Mouse (Mus musculus) limb, embryonic 15.5 days (tissue): ENCODE data around the gene Creb3l4. TPM values are rescaled to one million over a fixed set of nuclear protein-coding genes. Genes with fewer than 3 reads are reported as not detected.
"Not testable (repeated sequence)": the region's sequence is repeated elsewhere in the genome, so short reads cannot be mapped to it uniquely, and the experiment has no call there.

Source experiments
- ATAC-seq: fragments of 200-750 bp; cut with Nextera tagmentation; 2 replicates; pipeline ENCODE4 v1.8.0; 2017; ENCODE audit warnings: low read depth, moderate TSS enrichment; ENCODE audit not compliant: insufficient number of reproducible peaks, low FRiP score, low TSS enrichment
- H3K27ac ChIP-seq: fragments of 300-500 bp; sonication (generic); 2 replicates; pipeline ENCODE4 v1.5.1; 2015; ENCODE audit warnings: moderate library complexity, mild to moderate bottlenecking, inconsistent platforms
- H3K27me3 ChIP-seq: fragments of 300-500 bp; sonication (generic); 2 replicates; pipeline ENCODE4 v1.6.1; 2015; ENCODE audit warnings: inconsistent platforms
- H3K36me3 ChIP-seq: fragments of 300-500 bp; sonication (generic); 2 replicates; pipeline ENCODE4 v1.6.1; 2015; ENCODE audit warnings: inconsistent platforms
- H3K4me1 ChIP-seq: fragments of 300-500 bp; sonication (generic); 2 replicates; pipeline ENCODE4 v1.6.1; 2015; ENCODE audit warnings: inconsistent platforms
- H3K4me2 ChIP-seq: fragments of 300-500 bp; sonication (generic); 2 replicates; pipeline ENCODE4 v1.6.1; 2015; ENCODE audit warnings: mild to moderate bottlenecking, inconsistent platforms
- H3K4me3 ChIP-seq: fragments of 300-500 bp; sonication (generic); 2 replicates; pipeline ENCODE4 v1.5.1; 2015; ENCODE audit warnings: mild to moderate bottlenecking, inconsistent platforms
- H3K9ac ChIP-seq: fragments of 300-500 bp; sonication (generic); 2 replicates; pipeline ENCODE4 v1.6.1; 2015; ENCODE audit warnings: inconsistent platforms
- H3K9me3 ChIP-seq: fragments of 300-500 bp; sonication (generic); 2 replicates; pipeline ENCODE4 v1.6.1; 2016; ENCODE audit warnings: inconsistent platforms
- WGBS: fragments of 180-500 bp; shearing (Covaris S2); methylation state at CpG from one replicate; pipeline ENCODE4 v1.1.7; 2015; 5-methylcytosine and 5-hydroxymethylcytosine counted together
- polyA plus RNA-seq: library from polyadenylated mRNA; unstranded; fragments of >200 nt; fragmentation: Nextera tagmentation; extraction: Ambion mirVana; gene quantifications from 2 replicates; pipeline ENCODE4 v1.2.1, GENCODE M21; 2015

Gene Creb3l4
- polyA plus RNA-seq, 1 experiment from 2014 or later: 6.5 TPM

DNA sequence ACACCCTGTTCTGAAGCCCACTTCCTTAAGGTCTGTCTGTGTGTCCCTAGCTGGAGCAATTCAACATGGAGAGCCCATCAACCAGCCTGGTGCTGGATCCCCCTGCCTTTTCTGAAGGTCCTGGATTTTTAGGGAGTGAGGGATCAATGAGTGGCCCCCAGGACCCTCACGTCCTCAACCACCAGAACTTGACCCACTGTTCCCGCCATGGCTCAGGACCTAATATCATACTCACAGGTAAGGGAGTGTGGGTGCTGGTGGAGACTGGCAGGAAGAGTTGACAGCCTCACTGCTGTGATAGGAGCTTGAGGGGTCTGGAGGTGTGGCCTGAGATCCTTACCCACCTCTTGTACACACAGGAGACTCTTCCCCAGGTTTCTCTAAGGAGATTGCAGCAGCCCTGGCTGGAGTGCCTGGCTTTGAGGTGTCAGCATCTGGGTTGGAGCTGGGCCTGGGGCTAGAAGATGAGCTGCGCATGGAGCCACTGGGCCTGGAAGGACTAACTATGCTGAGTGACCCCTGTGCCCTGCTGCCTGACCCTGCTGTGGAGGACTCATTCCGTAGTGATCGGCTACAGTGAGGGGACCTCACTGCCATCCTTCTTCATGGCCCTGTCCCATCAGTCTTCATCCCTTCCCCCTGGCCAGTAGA lies 19.9 kb upstream of the Creb3l4 start:
- no peak overlapping the region for H3K9ac ChIP-seq
- no peaks in the 10 kb centered on the region for H3K27me3 ChIP-seq
- no peak for ATAC-seq
- WGBS: 93% methylated on average over 5 of the region's 5 CpGs
- H3K36me3 ChIP-seq: peaks cover 71% of the 10 kb centered on the region
- no peaks in the 10 kb centered on the region for H3K9me3 ChIP-seq
- no peak overlapping the region for H3K4me2 ChIP-seq
- H3K4me3 ChIP-seq: no peak overlapping the region
- H3K27ac ChIP-seq: no peak overlapping the region
- H3K4me1 ChIP-seq: peaks cover 16% of the 10 kb centered on the region

DNA sequence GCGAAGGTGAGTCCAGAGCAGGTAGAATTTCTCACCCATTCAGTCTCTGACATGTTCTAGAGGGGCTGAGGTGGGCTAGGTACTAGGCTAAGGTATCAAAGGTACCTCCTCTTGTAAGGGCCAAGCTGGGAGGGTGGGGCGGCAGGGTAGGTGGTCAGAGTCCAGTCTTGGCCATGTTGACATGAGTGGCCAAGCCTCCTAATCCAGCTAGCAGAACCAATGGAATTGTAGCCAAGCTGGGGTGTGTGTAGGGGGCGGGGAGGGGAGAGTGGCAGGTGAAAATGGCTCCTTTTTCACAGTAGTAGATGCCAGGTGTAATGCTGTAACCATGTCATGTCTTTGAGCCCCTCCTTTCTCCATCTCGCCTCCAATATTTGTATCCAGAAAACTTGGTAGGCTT lies 15.2 kb upstream of the Creb3l4 start:
- Histone ChIP-seq H3K27ac (no peak overlapping the region), H3K27me3 (no peaks in the 10 kb centered on the region), H3K4me3 (no peak overlapping the region), H3K9me3 (no peaks in the 10 kb centered on the region), H3K4me1 (peaks cover 11% of the 10 kb centered on the region), H3K36me3 (peaks cover 70% of the 10 kb centered on the region), H3K4me2 (no peak overlapping the region), H3K9ac (no peak overlapping the region)
- ATAC-seq: no peak
- 93% methylated on average over 4 of the region's 4 CpGs for WGBS

DNA sequence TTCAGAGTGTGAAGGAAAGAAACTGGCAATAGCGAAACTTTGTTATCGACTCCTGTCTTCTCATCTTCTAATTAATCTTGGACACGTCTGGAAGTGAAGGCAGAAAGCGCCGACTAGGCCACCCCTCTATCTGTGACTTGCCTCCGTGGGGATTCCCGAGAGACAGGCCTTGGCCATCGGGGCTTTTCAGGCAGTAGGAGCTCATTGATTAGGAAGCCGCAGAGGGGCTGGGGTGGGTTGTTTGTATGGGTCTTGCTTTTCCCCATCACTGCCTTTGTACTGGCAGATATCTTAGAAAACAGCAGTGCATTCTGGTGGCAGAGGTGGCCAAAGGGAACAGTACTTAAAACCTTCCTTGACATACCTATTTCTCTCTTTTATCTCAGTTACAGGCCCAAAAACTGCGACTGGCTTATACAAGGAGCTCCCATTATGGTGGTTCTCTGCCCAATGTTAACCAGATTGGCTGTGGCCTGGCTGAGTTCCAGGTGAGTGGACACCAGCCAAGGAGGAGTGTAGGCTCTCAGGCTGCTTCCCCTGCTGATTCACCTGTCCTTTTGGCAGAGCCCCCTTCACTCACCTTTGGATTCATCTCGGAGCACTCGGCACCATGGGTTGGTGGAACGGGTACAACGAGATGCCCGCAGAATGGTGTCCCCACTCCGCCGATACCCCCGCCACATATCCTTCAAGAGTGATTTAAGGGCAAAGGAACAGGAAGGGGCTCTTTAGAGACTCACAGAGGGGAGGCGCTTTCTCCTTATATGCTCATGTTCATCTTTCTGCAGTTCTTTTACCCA lies 13.6 kb upstream of the Creb3l4 start:
- peaks cover 55% of the 10 kb centered on the region for H3K36me3 ChIP-seq
- no peak overlapping the region for H3K9ac ChIP-seq
- no peak overlapping the region for H3K27ac ChIP-seq
- 90% methylated on average over 19 of the region's 19 CpGs for WGBS
- H3K9me3 ChIP-seq: no peaks in the 10 kb centered on the region
- no peak for ATAC-seq
- no peaks in the 10 kb centered on the region for H3K27me3 ChIP-seq
- no peak overlapping the region for H3K4me3 ChIP-seq
- no peak overlapping the region for H3K4me2 ChIP-seq
- peaks cover 11% of the 10 kb centered on the region for H3K4me1 ChIP-seq

DNA sequence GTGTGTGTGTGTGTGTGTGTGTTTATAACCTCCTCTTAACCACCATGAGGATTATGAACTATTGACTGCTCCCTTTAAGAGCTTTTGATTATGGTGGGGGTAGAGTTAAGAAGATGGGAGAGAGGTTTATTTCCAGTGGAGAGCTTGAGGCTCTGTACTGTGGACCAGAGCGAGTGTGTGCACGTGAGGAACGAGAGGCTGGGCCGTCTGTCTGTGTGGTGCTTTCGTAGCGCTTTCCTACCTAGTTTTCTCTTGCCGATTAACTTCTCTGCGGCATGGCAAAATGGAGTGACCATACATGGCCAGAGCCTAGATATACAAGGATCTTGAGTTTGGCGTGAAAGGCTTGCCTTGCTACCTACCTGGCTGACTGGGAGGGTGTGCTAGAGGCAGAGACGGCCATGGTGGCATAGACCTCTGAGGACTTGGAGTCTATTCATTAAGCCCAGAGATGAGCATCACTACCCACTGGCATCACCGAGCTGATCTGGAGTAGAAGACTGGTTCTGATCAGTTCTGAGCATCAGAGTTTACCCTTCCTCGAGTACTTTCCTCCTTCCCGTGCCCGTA lies 12.6 kb upstream of the Creb3l4 start:
- peaks cover 11% of the 10 kb centered on the region for H3K4me1 ChIP-seq
- H3K4me3 ChIP-seq: no peak overlapping the region
- H3K9ac ChIP-seq: no peak overlapping the region
- H3K27me3 ChIP-seq: no peaks in the 10 kb centered on the region
- H3K4me2 ChIP-seq: no peak overlapping the region
- 89% methylated on average over 14 of the region's 14 CpGs for WGBS
- no peak for ATAC-seq
- H3K27ac ChIP-seq: no peak overlapping the region
- no peaks in the 10 kb centered on the region for H3K9me3 ChIP-seq
- peaks cover 53% of the 10 kb centered on the region for H3K36me3 ChIP-seq

DNA sequence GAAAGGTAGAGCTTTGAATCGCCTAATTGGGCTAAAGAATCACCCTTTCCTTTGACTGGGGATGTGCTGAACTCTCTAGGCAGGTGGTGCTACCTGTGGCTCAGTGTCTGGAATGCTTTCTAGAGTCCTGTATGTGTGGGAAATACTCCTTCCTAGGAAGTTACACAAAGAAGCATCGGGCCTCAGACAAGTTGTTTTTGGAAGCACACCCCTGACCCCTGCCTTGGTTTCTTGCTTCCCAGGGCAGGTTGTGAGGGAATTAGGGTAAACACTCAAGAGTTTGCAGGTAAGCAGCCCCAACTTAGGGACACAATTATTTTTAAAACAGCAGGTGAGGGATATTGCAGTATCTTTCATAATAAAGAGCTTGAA lies 11.9 kb upstream of the Creb3l4 start:
- 24% methylated on average over 2 of the region's 2 CpGs for WGBS
- Histone ChIP-seq H3K9me3 (no peaks in the 10 kb centered on the region), H3K27me3 (no peaks in the 10 kb centered on the region), H3K4me2 (peak overlapping the region; percentile 75), H3K36me3 (peaks cover 49% of the 10 kb centered on the region), H3K27ac (peak overlapping the region; percentile 89), H3K4me3 (peak overlapping the region; percentile 90), H3K9ac (peak overlapping the region; percentile 94), H3K4me1 (peaks cover 15% of the 10 kb centered on the region)
- ATAC-seq: no peak

DNA sequence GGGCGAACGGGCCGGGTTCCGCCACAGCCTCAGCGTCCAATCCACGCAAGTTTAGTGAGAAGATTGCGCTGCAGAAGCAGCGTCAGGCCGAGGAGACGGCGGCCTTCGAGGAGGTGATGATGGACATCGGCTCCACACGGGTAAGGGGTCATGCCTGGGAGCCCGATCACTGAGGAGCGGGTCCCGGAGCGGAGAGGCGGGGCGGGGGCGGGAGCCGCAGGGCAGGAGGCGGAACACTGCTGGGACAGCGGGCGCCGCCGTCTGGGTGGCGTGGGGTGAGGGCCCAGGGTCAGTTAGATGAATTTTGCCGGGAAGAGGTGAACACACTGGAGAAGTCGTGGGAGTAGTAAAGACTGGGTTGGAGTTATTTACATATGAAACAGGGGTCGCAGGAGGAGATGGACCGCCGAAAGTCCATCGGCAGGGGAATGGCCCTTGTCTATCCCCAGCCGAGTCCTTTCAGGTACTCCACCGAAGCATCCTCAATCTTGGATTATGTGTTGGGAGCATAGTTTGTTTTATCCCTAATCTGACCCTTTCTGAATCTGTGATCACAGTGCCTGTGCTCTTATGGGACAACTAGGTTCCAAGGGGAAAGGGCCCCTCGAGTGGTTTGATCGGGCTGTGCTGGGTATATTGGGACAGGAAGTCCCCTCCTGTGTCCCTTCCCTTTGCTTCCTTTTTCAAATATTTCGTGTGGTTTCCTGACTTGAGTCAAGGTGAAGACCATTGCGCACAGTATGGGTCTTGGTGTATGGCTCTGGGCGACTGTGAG lies 11.3 kb upstream of the Creb3l4 start:
- peak overlapping the region; percentile 90 for H3K4me3 ChIP-seq
- peak overlapping the region; percentile 75 for H3K4me2 ChIP-seq
- peak overlapping the region; percentile 94 for H3K9ac ChIP-seq
- WGBS: under 1% methylated on average over 41 of the region's 41 CpGs
- H3K36me3 ChIP-seq: peaks cover 44% of the 10 kb centered on the region
- H3K27ac ChIP-seq: peak overlapping the region; percentile 89
- ATAC-seq: peak; percentile 49
- H3K4me1 ChIP-seq: peaks cover 15% of the 10 kb centered on the region
- H3K9me3 ChIP-seq: no peaks in the 10 kb centered on the region
- H3K27me3 ChIP-seq: no peaks in the 10 kb centered on the region

DNA sequence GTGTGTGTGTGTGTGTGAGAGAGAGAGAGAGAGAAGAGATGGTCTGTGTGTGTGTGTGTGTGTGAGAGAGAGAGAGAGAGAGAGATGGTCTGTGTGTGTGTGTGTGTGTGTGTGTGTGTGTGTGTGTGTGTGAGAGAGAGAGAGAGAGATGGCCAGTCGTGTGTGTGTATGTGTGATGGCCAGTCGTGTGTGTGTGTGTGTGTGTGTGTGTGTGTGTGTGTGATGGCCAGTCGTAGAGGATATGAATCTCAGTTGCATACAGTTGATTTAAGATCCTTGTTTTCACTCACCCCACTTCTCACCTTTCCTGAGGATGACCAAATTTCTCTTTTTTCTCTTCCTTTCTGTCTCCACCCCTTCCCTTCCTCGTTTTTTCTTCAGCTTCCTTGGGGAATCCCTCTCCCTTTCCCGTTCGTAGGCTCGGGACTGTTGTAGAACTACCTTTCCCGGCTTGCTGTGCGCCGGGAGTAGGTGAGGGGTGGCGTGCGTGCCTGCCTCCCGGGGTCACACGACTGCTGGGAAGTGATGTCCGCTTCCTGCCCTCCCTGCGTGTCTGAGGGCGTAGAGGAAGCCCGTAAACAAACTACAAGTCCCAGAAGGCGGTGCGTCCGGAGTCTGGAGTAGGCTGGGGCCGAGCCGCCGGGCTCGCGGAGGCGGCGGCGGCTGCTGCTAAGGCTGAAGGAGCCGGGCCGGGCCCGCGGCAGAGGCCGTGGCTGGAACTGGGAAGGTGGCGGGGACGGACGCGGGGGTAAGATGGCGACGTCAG lies 10.5 kb upstream of the Creb3l4 start, which contains the start of gene Crtc2:
Crtc2 (plus strand) TSS at position 511 of the 766 bp plus-strand sequence.
- Histone ChIP-seq H3K4me3 (peak within 1 kb of the TSS; percentile 90), H3K9me3 (no peaks in the 10 kb centered on the region), H3K4me2 (peak within 1 kb of the TSS; percentile 75), H3K36me3 (peaks cover 36% of the 10 kb centered on the region), H3K27ac (peak within 1 kb of the TSS; percentile 89), H3K27me3 (no peaks in the 10 kb centered on the region), H3K4me1 (peaks cover 21% of the 10 kb centered on the region), H3K9ac (peak within 1 kb of the TSS; percentile 94)
- WGBS: 1% methylated on average over 40 of the region's 40 CpGs
- peak; percentile 97 for ATAC-seq

DNA sequence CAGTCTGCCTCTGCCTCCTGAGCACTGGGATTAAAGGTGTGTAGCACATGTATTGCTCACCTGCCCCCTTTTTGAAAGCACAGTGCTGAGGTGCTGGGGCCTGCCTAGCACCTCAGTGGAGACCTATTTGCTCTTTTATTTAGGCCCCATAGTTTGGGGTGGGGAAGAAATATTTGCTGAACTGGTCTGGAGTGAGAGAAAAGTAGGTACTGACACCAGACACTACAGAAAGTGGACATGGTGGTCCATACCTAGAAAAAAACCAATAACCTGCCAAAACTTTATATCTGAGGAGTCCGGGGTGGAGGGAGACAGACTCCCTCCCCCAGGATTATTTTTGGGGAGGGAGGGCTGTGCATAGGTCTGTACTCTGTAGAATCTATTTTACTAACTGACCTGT lies 9.9 kb upstream of the Creb3l4 start:
- not testable (repeated sequence) for H3K9ac ChIP-seq, ATAC-seq, H3K27ac ChIP-seq, H3K4me2 ChIP-seq, H3K9me3 ChIP-seq, H3K27me3 ChIP-seq, H3K4me3 ChIP-seq
- H3K36me3 ChIP-seq: peaks cover 30% of the 10 kb centered on the region
- WGBS: 76% methylated on average over 1 of the region's 1 CpGs
- peaks cover 24% of the 10 kb centered on the region for H3K4me1 ChIP-seq

DNA sequence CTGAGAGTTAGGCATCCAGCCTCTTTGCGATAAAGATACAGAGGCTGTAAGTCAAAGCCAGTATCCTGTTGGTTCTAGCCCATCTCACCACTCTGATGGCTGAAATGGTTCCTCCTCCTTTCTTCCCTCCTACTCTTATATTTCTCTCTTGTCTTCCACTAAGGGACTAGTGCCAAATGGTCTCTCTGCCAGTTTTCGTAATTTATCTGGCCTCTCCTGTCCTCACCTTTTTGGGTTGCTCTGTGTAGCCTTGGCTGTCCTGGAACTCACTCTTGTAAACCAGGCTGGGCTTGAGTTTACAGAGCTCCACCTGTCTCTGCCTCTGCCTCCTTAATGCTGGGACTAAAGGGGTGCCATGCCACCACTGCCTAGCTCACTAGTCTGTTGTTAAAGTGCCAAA lies 9.3 kb upstream of the Creb3l4 start:
- not testable (repeated sequence) for H3K27ac ChIP-seq, H3K4me3 ChIP-seq, H3K9me3 ChIP-seq, H3K9ac ChIP-seq, H3K4me2 ChIP-seq, H3K27me3 ChIP-seq, ATAC-seq
- Histone ChIP-seq H3K4me1 (peaks cover 25% of the 10 kb centered on the region), H3K36me3 (peaks cover 27% of the 10 kb centered on the region)
- 96% methylated on average over 2 of the region's 2 CpGs for WGBS

DNA sequence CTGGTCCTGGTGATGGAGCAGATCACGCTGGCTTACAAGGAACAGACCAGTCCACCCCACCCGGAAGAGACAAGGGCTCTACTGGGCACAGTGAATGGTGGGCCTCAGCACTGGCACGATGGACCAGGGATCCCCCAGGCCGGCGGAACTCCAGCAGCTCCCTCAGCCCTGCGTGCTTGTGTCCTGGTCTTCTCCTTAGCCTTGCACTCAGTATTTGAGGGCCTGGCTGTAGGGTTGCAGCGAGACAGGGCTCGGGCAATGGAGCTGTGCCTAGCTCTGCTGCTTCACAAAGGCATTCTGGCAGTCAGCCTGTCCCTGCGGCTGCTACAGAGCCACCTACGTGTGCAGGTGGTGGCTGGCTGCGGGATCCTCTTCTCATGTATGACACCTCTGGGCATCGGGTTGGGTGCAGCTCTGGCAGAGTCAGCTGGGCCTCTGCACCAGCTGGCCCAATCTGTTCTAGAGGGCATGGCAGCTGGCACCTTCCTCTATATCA lies 8.5 kb upstream of the Creb3l4 start:
- not testable (repeated sequence) for H3K27me3 ChIP-seq, H3K9me3 ChIP-seq, H3K4me2 ChIP-seq, H3K9ac ChIP-seq, H3K27ac ChIP-seq, ATAC-seq, H3K4me3 ChIP-seq
- Histone ChIP-seq H3K4me1 (peaks cover 27% of the 10 kb centered on the region), H3K36me3 (peaks cover 18% of the 10 kb centered on the region)
- 95% methylated on average over 10 of the region's 12 CpGs for WGBS

DNA sequence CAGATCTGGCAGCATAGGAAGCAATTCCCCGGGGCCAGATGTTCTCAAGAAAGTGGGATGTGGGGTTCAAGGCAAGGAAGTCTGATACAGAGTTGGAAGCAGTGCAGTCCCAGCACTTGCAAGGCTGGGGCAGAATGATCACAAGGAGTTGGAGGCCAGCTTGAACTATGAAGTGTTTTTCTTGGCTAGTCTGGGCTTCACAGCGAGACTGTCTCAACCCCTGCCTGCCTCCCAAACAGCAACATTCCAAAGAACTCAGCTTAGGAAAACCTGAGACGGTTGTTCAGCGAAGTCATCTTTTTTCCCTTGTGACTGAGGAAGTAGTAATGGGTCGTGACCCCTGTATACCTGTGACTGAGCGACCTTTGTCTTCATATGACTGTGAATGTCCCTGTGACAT lies 7.5 kb upstream of the Creb3l4 start:
- Histone ChIP-seq H3K36me3 (peaks cover 12% of the 10 kb centered on the region), H3K4me1 (peaks cover 23% of the 10 kb centered on the region), H3K4me3 (no peak overlapping the region), H3K9me3 (no peaks in the 10 kb centered on the region), H3K9ac (no peak overlapping the region), H3K27me3 (no peaks in the 10 kb centered on the region), H3K4me2 (no peak overlapping the region), H3K27ac (no peak overlapping the region; the same call in 1 of the 2 replicates)
- 71% methylated on average over 6 of the region's 6 CpGs for WGBS
- no peak for ATAC-seq
